Mouse (Mus musculus): ENCODE data around the gene Wdr63. TPM values are rescaled to one million over a fixed set of nuclear protein-coding genes. Genes with fewer than 3 reads are reported as not detected.

The Wdr63 gene
- polyA plus RNA-seq, 1 experiment from 2014 or later, result 0.21 TPM

- H3K36me3 ChIP-seq (ENCODE audit: control insufficient read depth, insufficient read depth, low read length), result no peaks in the 10 kb centered on the region
- peaks cover 30% of the 10 kb centered on the region for H3K27me3 ChIP-seq (ENCODE audit: control insufficient read depth, insufficient read depth, low read length)
- WGBS (ENCODE audit: insufficient replicate concordance), result 8% methylated on average over 35 of the region's 35 CpGs
- H3K4me2 ChIP-seq, result peak within 1 kb of the TSS; percentile 68
- H3K9ac ChIP-seq (ENCODE audit: low read depth, low read length), result no peak within 1 kb of the TSS
- H3K27ac ChIP-seq (ENCODE audit: low read depth, low read length), result no peak within 1 kb of the TSS
- ATAC-seq (replicated peaks; ENCODE audit: insufficient number of reproducible peaks, low FRiP score, low TSS enrichment), result 0 out of 2 replicates have a peak, but pooled peaks have one; percentile 21
- H3K4me1 ChIP-seq (ENCODE audit: control insufficient read depth, insufficient read depth, low read length), result peaks cover 10% of the 10 kb centered on the region
- H3K9me3 ChIP-seq (replicated peaks; ENCODE audit: control insufficient read depth, low read length), result no peaks in the 10 kb centered on the region
- peak within 1 kb of the TSS; percentile 32 for H3K4me3 ChIP-seq (ENCODE audit: low read depth, low read length)
These were observed 9.5 kb upstream of the Wdr63 start, which contains the start of gene Mcoln3 for GRCm38 (mm10) chr3:146117258-146117996. TSS of gene Mcoln3 (plus strand) at chr3:146117450.

- no peak overlapping the region for H3K4me2 ChIP-seq
- H3K27ac ChIP-seq (ENCODE audit: low read depth, low read length), result no peak overlapping the region
- no peaks in the 10 kb centered on the region for H3K9me3 ChIP-seq (replicated peaks; ENCODE audit: control insufficient read depth, low read length)
- no peak overlapping the region for H3K4me3 ChIP-seq (ENCODE audit: low read depth, low read length)
- H3K27me3 ChIP-seq (ENCODE audit: control insufficient read depth, insufficient read depth, low read length), result no peaks in the 10 kb centered on the region; the same call in 1 of the 2 replicates
- no peaks in the 10 kb centered on the region for H3K36me3 ChIP-seq (ENCODE audit: control insufficient read depth, insufficient read depth, low read length)
- WGBS (ENCODE audit: insufficient replicate concordance), result 70% methylated on average over 6 of the region's 6 CpGs
- no peak overlapping the region for H3K9ac ChIP-seq (ENCODE audit: low read depth, low read length)
- no peak for ATAC-seq (replicated peaks; ENCODE audit: insufficient number of reproducible peaks, low FRiP score, low TSS enrichment)
- no peaks in the 10 kb centered on the region for H3K4me1 ChIP-seq (ENCODE audit: control insufficient read depth, insufficient read depth, low read length)
These were observed 3.0 kb upstream of the Wdr63 start for GRCm38 (mm10) chr3:146110916-146111315.

- H3K27ac ChIP-seq (ENCODE audit: low read depth, low read length), result no peak overlapping the region
- H3K4me1 ChIP-seq (ENCODE audit: control insufficient read depth, insufficient read depth, low read length), result no peaks in the 10 kb centered on the region
- no peaks in the 10 kb centered on the region for H3K9me3 ChIP-seq (replicated peaks; ENCODE audit: control insufficient read depth, low read length)
- no peak for ATAC-seq (replicated peaks; ENCODE audit: insufficient number of reproducible peaks, low FRiP score, low TSS enrichment)
- no peak overlapping the region for H3K4me2 ChIP-seq
- WGBS (ENCODE audit: insufficient replicate concordance), result 63% methylated on average over 2 of the region's 2 CpGs
- H3K4me3 ChIP-seq (ENCODE audit: low read depth, low read length), result no peak overlapping the region
- no peak overlapping the region for H3K9ac ChIP-seq (ENCODE audit: low read depth, low read length)
- no peaks in the 10 kb centered on the region; the same call in 1 of the 2 replicates for H3K27me3 ChIP-seq (ENCODE audit: control insufficient read depth, insufficient read depth, low read length)
- no peaks in the 10 kb centered on the region for H3K36me3 ChIP-seq (ENCODE audit: control insufficient read depth, insufficient read depth, low read length)
These were observed 2.4 kb upstream of the Wdr63 start for GRCm38 (mm10) chr3:146110358-146110757.

- Histone ChIP-seq H3K27me3 (ENCODE audit: control insufficient read depth, insufficient read depth, low read length) (no peaks in the 10 kb centered on the region; the same call in 1 of the 2 replicates), H3K4me3 (ENCODE audit: low read depth, low read length) (no peak overlapping the region), H3K9me3 (replicated peaks; ENCODE audit: control insufficient read depth, low read length) (no peaks in the 10 kb centered on the region), H3K4me1 (ENCODE audit: control insufficient read depth, insufficient read depth, low read length) (no peaks in the 10 kb centered on the region), H3K27ac (ENCODE audit: low read depth, low read length) (no peak overlapping the region), H3K9ac (ENCODE audit: low read depth, low read length) (no peak overlapping the region), H3K36me3 (ENCODE audit: control insufficient read depth, insufficient read depth, low read length) (no peaks in the 10 kb centered on the region), H3K4me2 (no peak overlapping the region)
- ATAC-seq (replicated peaks; ENCODE audit: insufficient number of reproducible peaks, low FRiP score, low TSS enrichment), result no peak
- 60% methylated on average over 2 of the region's 2 CpGs for WGBS (ENCODE audit: insufficient replicate concordance)
These were observed 1.0 kb upstream of the Wdr63 start for GRCm38 (mm10) chr3:146108945-146109344.

- no peaks in the 10 kb centered on the region for H3K9me3 ChIP-seq (replicated peaks; ENCODE audit: control insufficient read depth, low read length)
- H3K36me3 ChIP-seq (ENCODE audit: control insufficient read depth, insufficient read depth, low read length), result no peaks in the 10 kb centered on the region
- no peak for ATAC-seq (replicated peaks; ENCODE audit: insufficient number of reproducible peaks, low FRiP score, low TSS enrichment)
- peak overlapping the region; percentile 69 for H3K4me2 ChIP-seq
- no peaks in the 10 kb centered on the region for H3K27me3 ChIP-seq (ENCODE audit: control insufficient read depth, insufficient read depth, low read length)
- no peak overlapping the region for H3K27ac ChIP-seq (ENCODE audit: low read depth, low read length)
- no peaks in the 10 kb centered on the region for H3K4me1 ChIP-seq (ENCODE audit: control insufficient read depth, insufficient read depth, low read length)
- no peak overlapping the region for H3K9ac ChIP-seq (ENCODE audit: low read depth, low read length)
- peak overlapping the region; percentile 36 for H3K4me3 ChIP-seq (ENCODE audit: low read depth, low read length)
- 5% methylated on average over 18 of the region's 18 CpGs for WGBS (ENCODE audit: insufficient replicate concordance)
These were observed 647 bp downstream of the Wdr63 start for GRCm38 (mm10) chr3:146107116-146107849.

GRCm38 (mm10) chr3:146102049-146102448 lies 5.9 kb downstream of the Wdr63 start:
- Histone ChIP-seq H3K9me3 (replicated peaks; ENCODE audit: control insufficient read depth, low read length) (no peaks in the 10 kb centered on the region), H3K27ac (ENCODE audit: low read depth, low read length) (no peak overlapping the region), H3K36me3 (ENCODE audit: control insufficient read depth, insufficient read depth, low read length) (no peaks in the 10 kb centered on the region), H3K4me3 (ENCODE audit: low read depth, low read length) (no peak overlapping the region), H3K4me2 (no peak overlapping the region), H3K4me1 (ENCODE audit: control insufficient read depth, insufficient read depth, low read length) (peaks cover 5% of the 10 kb centered on the region; the same call in 1 of the 2 replicates), H3K27me3 (ENCODE audit: control insufficient read depth, insufficient read depth, low read length) (no peaks in the 10 kb centered on the region), H3K9ac (ENCODE audit: low read depth, low read length) (no peak overlapping the region)
- ATAC-seq (replicated peaks; ENCODE audit: insufficient number of reproducible peaks, low FRiP score, low TSS enrichment), result no peak
- WGBS (ENCODE audit: insufficient replicate concordance), result 53% methylated on average over 6 of the region's 6 CpGs

- Histone ChIP-seq H3K4me2 (no peak overlapping the region), H3K36me3 (ENCODE audit: control insufficient read depth, insufficient read depth, low read length) (no peaks in the 10 kb centered on the region), H3K4me3 (ENCODE audit: low read depth, low read length) (no peak overlapping the region), H3K9me3 (replicated peaks; ENCODE audit: control insufficient read depth, low read length) (no peaks in the 10 kb centered on the region), H3K27me3 (ENCODE audit: control insufficient read depth, insufficient read depth, low read length) (no peaks in the 10 kb centered on the region), H3K4me1 (ENCODE audit: control insufficient read depth, insufficient read depth, low read length) (peaks cover 5% of the 10 kb centered on the region; the same call in 1 of the 2 replicates), H3K9ac (ENCODE audit: low read depth, low read length) (no peak overlapping the region), H3K27ac (ENCODE audit: low read depth, low read length) (no peak overlapping the region)
- ATAC-seq (replicated peaks; ENCODE audit: insufficient number of reproducible peaks, low FRiP score, low TSS enrichment), result no peak
These were observed 8.0 kb downstream of the Wdr63 start for GRCm38 (mm10) chr3:146099925-146100324.

GRCm38 (mm10) chr3:146097861-146098260 lies 10.1 kb downstream of the Wdr63 start:
- ATAC-seq (replicated peaks; ENCODE audit: insufficient number of reproducible peaks, low FRiP score, low TSS enrichment), result no peak
- no peak overlapping the region for H3K4me3 ChIP-seq (ENCODE audit: low read depth, low read length)
- no peak overlapping the region for H3K4me2 ChIP-seq
- H3K36me3 ChIP-seq (ENCODE audit: control insufficient read depth, insufficient read depth, low read length), result no peaks in the 10 kb centered on the region
- H3K27ac ChIP-seq (ENCODE audit: low read depth, low read length), result no peak overlapping the region
- no peaks in the 10 kb centered on the region for H3K9me3 ChIP-seq (replicated peaks; ENCODE audit: control insufficient read depth, low read length)
- no peak overlapping the region for H3K9ac ChIP-seq (ENCODE audit: low read depth, low read length)
- H3K27me3 ChIP-seq (ENCODE audit: control insufficient read depth, insufficient read depth, low read length), result no peaks in the 10 kb centered on the region
- WGBS (ENCODE audit: insufficient replicate concordance), result 89% methylated on average over 4 of the region's 4 CpGs
- H3K4me1 ChIP-seq (ENCODE audit: control insufficient read depth, insufficient read depth, low read length), result peaks cover 5% of the 10 kb centered on the region; the same call in 1 of the 2 replicates
